Mouse (Mus musculus): Measurements from ENCODE around the gene Mrvi1. TPM values are rescaled to one million over a fixed set of nuclear protein-coding genes. Genes with fewer than 3 reads are reported as not detected.

Mrvi1 gene
- polyA plus RNA-seq, 1 experiment from 2014 or later: 23.1 TPM

GRCm38 (mm10) chr7:110963655-110963997, 18.6 kb downstream of the Mrvi1 start:
- Histone ChIP-seq H3K9me3 (replicated peaks; ENCODE audit: control insufficient read depth, low read length) (no peaks in the 10 kb centered on the region), H3K36me3 (ENCODE audit: control insufficient read depth, insufficient read depth, low read length) (no peaks in the 10 kb centered on the region), H3K9ac (ENCODE audit: low read length) (no peak overlapping the region), H3K27ac (ENCODE audit: low read length) (no peak overlapping the region), H3K4me3 (replicated peaks; ENCODE audit: low read length) (no peak overlapping the region), H3K4me1 (ENCODE audit: control insufficient read depth, insufficient read depth, low read length) (no peaks in the 10 kb centered on the region), H3K4me2 (ENCODE audit: low read depth, low read length) (no peak overlapping the region), H3K27me3 (ENCODE audit: control insufficient read depth, insufficient read depth, low read length) (no peaks in the 10 kb centered on the region)
- WGBS: 83% methylated on average over 3 of the region's 3 CpGs
- no peak for ATAC-seq (ENCODE audit: insufficient read depth, low FRiP score)

GRCm38 (mm10) chr7:110962943-110963654, 19.2 kb downstream of the Mrvi1 start:
- Histone ChIP-seq H3K27me3 (ENCODE audit: control insufficient read depth, insufficient read depth, low read length) (no peaks in the 10 kb centered on the region), H3K9ac (ENCODE audit: low read length) (no peak overlapping the region), H3K4me2 (ENCODE audit: low read depth, low read length) (no peak overlapping the region), H3K36me3 (ENCODE audit: control insufficient read depth, insufficient read depth, low read length) (no peaks in the 10 kb centered on the region), H3K9me3 (replicated peaks; ENCODE audit: control insufficient read depth, low read length) (no peaks in the 10 kb centered on the region), H3K27ac (ENCODE audit: low read length) (no peak overlapping the region), H3K4me1 (ENCODE audit: control insufficient read depth, insufficient read depth, low read length) (no peaks in the 10 kb centered on the region), H3K4me3 (replicated peaks; ENCODE audit: low read length) (no peak overlapping the region)
- WGBS: 72% methylated on average over 9 of the region's 9 CpGs
- ATAC-seq (ENCODE audit: insufficient read depth, low FRiP score): no peak

GRCm38 (mm10) chr7:110962497-110962896, 19.8 kb downstream of the Mrvi1 start:
- Histone ChIP-seq H3K4me3 (replicated peaks; ENCODE audit: low read length) (no peak overlapping the region), H3K27me3 (ENCODE audit: control insufficient read depth, insufficient read depth, low read length) (no peaks in the 10 kb centered on the region), H3K4me1 (ENCODE audit: control insufficient read depth, insufficient read depth, low read length) (no peaks in the 10 kb centered on the region), H3K27ac (ENCODE audit: low read length) (no peak overlapping the region), H3K9me3 (replicated peaks; ENCODE audit: control insufficient read depth, low read length) (no peaks in the 10 kb centered on the region), H3K4me2 (ENCODE audit: low read depth, low read length) (no peak overlapping the region), H3K9ac (ENCODE audit: low read length) (no peak overlapping the region), H3K36me3 (ENCODE audit: control insufficient read depth, insufficient read depth, low read length) (no peaks in the 10 kb centered on the region)
- 86% methylated on average over 3 of the region's 3 CpGs for WGBS
- ATAC-seq (ENCODE audit: insufficient read depth, low FRiP score): no peak

- ATAC-seq (ENCODE audit: insufficient read depth, low FRiP score): no peak
- no peak overlapping the region for H3K27ac ChIP-seq (ENCODE audit: low read length)
- no peak overlapping the region for H3K4me2 ChIP-seq (ENCODE audit: low read depth, low read length)
- WGBS: 79% methylated on average over 14 of the region's 14 CpGs
- no peaks in the 10 kb centered on the region for H3K36me3 ChIP-seq (ENCODE audit: control insufficient read depth, insufficient read depth, low read length)
- H3K4me1 ChIP-seq (ENCODE audit: control insufficient read depth, insufficient read depth, low read length): peaks cover 5% of the 10 kb centered on the region
- no peaks in the 10 kb centered on the region for H3K27me3 ChIP-seq (ENCODE audit: control insufficient read depth, insufficient read depth, low read length)
- H3K9me3 ChIP-seq (replicated peaks; ENCODE audit: control insufficient read depth, low read length): no peaks in the 10 kb centered on the region
- no peak overlapping the region for H3K4me3 ChIP-seq (replicated peaks; ENCODE audit: low read length)
- H3K9ac ChIP-seq (ENCODE audit: low read length): no peak overlapping the region
Measured at GRCm38 (mm10) chr7:110956422-110957170, 25.7 kb downstream of the Mrvi1 start.

- Histone ChIP-seq H3K4me1 (ENCODE audit: control insufficient read depth, insufficient read depth, low read length) (peaks cover 8% of the 10 kb centered on the region), H3K27me3 (ENCODE audit: control insufficient read depth, insufficient read depth, low read length) (no peaks in the 10 kb centered on the region), H3K36me3 (ENCODE audit: control insufficient read depth, insufficient read depth, low read length) (no peaks in the 10 kb centered on the region), H3K4me3 (replicated peaks; ENCODE audit: low read length) (no peak overlapping the region), H3K9ac (ENCODE audit: low read length) (no peak overlapping the region), H3K9me3 (replicated peaks; ENCODE audit: control insufficient read depth, low read length) (no peaks in the 10 kb centered on the region), H3K27ac (ENCODE audit: low read length) (no peak overlapping the region), H3K4me2 (ENCODE audit: low read depth, low read length) (no peak overlapping the region)
- WGBS: 48% methylated on average over 2 of the region's 2 CpGs
- no peak for ATAC-seq (ENCODE audit: insufficient read depth, low FRiP score)
Measured at GRCm38 (mm10) chr7:110955576-110955975, 26.7 kb downstream of the Mrvi1 start.

- H3K4me2 ChIP-seq (ENCODE audit: low read depth, low read length): no peak overlapping the region
- no peak overlapping the region for H3K27ac ChIP-seq (ENCODE audit: low read length)
- ATAC-seq (ENCODE audit: insufficient read depth, low FRiP score): no peak
- H3K9me3 ChIP-seq (replicated peaks; ENCODE audit: control insufficient read depth, low read length): no peaks in the 10 kb centered on the region
- no peaks in the 10 kb centered on the region for H3K36me3 ChIP-seq (ENCODE audit: control insufficient read depth, insufficient read depth, low read length)
- no peaks in the 10 kb centered on the region for H3K27me3 ChIP-seq (ENCODE audit: control insufficient read depth, insufficient read depth, low read length)
- peaks cover 8% of the 10 kb centered on the region for H3K4me1 ChIP-seq (ENCODE audit: control insufficient read depth, insufficient read depth, low read length)
- no peak overlapping the region for H3K4me3 ChIP-seq (replicated peaks; ENCODE audit: low read length)
- H3K9ac ChIP-seq (ENCODE audit: low read length): no peak overlapping the region
- 85% methylated on average over 6 of the region's 6 CpGs for WGBS
Measured at GRCm38 (mm10) chr7:110954072-110954858, 28.0 kb downstream of the Mrvi1 start.

GRCm38 (mm10) chr7:110953210-110953609, 29.1 kb downstream of the Mrvi1 start:
- H3K9ac ChIP-seq (ENCODE audit: low read length): no peak overlapping the region
- H3K4me1 ChIP-seq (ENCODE audit: control insufficient read depth, insufficient read depth, low read length): peaks cover 8% of the 10 kb centered on the region
- H3K9me3 ChIP-seq (replicated peaks; ENCODE audit: control insufficient read depth, low read length): no peaks in the 10 kb centered on the region
- H3K27ac ChIP-seq (ENCODE audit: low read length): no peak overlapping the region
- H3K4me3 ChIP-seq (replicated peaks; ENCODE audit: low read length): no peak overlapping the region
- ATAC-seq (ENCODE audit: insufficient read depth, low FRiP score): peak; percentile 26; the same call in 1 of the 2 replicates
- WGBS: 38% methylated on average over 1 of the region's 1 CpGs
- H3K36me3 ChIP-seq (ENCODE audit: control insufficient read depth, insufficient read depth, low read length): no peaks in the 10 kb centered on the region
- no peak overlapping the region for H3K4me2 ChIP-seq (ENCODE audit: low read depth, low read length)
- H3K27me3 ChIP-seq (ENCODE audit: control insufficient read depth, insufficient read depth, low read length): no peaks in the 10 kb centered on the region

GRCm38 (mm10) chr7:110950621-110950925, 31.7 kb downstream of the Mrvi1 start:
- no peak overlapping the region for H3K4me2 ChIP-seq (ENCODE audit: low read depth, low read length)

More at GRCm38 (mm10) chr7:110950621-110950925, 31.7 kb downstream of the Mrvi1 start:
- H3K9me3 ChIP-seq (replicated peaks; ENCODE audit: control insufficient read depth, low read length): no peaks in the 10 kb centered on the region
- H3K27ac ChIP-seq (ENCODE audit: low read length): no peak overlapping the region
- no peaks in the 10 kb centered on the region for H3K27me3 ChIP-seq (ENCODE audit: control insufficient read depth, insufficient read depth, low read length)
- peaks cover 8% of the 10 kb centered on the region for H3K4me1 ChIP-seq (ENCODE audit: control insufficient read depth, insufficient read depth, low read length)
- ATAC-seq (ENCODE audit: insufficient read depth, low FRiP score): no peak
- H3K36me3 ChIP-seq (ENCODE audit: control insufficient read depth, insufficient read depth, low read length): no peaks in the 10 kb centered on the region
- no peak overlapping the region for H3K4me3 ChIP-seq (replicated peaks; ENCODE audit: low read length)
- no peak overlapping the region for H3K9ac ChIP-seq (ENCODE audit: low read length)
